Mouse (Mus musculus) left cerebral cortex, adult 9 months (tissue): Measurements from ENCODE around the gene Rad51c.
"Not testable (repeated sequence)": the region's sequence is repeated elsewhere in the genome, so short reads cannot be mapped to it uniquely, and the experiment has no call there.

ENCODE experiments used
- DNase-seq, 2 experiments: peaks; one replicate each; pipeline ENCODE4 v3.0.0; 2022; ENCODE audit warnings: low spot score in 2 of 2

The Rad51c gene

GRCm38 (mm10) chr11:87432447-87432846, 27.7 kb upstream of the Rad51c start:
- no peak for DNase-seq

DNA sequence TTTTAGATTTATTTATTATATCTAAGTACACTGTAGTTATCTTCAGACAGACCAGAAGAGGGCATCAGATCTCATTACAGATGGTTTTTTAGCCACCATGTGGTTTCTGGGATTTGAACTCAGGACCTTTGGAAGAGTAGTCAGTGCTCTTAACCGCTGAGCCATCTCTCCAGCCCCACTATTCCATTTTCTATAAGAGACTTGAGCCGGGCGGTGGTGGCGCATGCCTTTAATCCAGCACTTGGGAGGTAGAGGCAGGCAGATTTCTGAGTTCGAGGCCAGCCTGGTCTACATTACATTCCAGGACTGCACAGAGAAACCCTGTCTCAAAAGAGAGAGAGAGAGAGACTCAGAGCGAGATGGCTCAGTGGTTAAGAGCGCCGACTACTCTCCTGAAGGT, 27.1 kb upstream of the Rad51c start:
- not testable (repeated sequence) for DNase-seq

DNA sequence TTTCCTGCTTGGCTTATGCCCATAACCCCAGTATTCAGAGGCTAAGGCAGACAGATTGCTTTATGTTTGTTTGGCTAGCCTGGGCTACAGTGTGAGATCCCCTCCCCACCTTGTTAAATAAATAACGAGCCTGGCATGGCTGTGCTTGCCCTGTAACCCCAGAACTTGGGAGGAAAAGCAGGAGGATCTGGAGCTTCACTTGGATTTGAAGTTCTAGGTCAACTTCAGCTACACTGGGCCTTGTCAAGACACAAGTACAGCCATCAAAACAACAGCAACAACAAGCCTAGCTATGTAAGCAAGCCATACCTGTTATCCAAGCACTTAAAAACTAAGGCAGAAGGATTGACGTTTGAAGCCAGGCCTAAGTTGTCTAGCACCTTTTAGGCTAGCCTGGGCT, 25.6 kb upstream of the Rad51c start:
- DNase-seq = no peak

GRCm38 (mm10) chr11:87429363-87429762, 24.6 kb upstream of the Rad51c start:
- DNase-seq = no peak

DNA sequence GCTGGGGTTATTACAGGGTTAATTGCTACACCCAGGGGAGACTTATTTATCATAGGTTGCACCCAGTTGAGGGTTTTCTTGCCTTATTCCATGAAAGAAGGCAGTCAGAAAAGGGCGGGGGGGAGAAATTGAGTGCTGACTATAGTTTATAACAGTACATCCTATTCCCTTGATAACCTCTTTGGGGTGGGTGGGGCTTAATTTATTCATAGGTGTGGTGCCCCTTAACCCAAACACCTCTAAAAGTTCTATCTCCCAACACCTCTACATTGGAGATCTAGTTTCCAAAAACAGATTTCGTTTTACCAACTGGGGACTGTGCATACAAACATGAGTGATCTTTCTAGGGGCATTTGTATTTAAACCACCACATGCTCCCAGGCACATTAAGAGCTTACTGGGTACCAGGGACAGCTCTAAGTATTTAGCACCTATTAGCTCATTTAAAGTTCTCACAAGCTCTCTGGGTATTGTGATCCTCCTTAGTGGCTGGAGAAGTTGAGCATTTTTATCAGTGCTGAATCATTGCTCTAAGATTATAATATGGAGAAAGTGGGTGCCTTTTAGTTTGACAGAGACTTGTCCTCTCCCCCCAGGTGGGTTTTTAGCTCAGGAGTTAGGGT, 23.4 kb upstream of the Rad51c start:
- no peak for DNase-seq

DNA sequence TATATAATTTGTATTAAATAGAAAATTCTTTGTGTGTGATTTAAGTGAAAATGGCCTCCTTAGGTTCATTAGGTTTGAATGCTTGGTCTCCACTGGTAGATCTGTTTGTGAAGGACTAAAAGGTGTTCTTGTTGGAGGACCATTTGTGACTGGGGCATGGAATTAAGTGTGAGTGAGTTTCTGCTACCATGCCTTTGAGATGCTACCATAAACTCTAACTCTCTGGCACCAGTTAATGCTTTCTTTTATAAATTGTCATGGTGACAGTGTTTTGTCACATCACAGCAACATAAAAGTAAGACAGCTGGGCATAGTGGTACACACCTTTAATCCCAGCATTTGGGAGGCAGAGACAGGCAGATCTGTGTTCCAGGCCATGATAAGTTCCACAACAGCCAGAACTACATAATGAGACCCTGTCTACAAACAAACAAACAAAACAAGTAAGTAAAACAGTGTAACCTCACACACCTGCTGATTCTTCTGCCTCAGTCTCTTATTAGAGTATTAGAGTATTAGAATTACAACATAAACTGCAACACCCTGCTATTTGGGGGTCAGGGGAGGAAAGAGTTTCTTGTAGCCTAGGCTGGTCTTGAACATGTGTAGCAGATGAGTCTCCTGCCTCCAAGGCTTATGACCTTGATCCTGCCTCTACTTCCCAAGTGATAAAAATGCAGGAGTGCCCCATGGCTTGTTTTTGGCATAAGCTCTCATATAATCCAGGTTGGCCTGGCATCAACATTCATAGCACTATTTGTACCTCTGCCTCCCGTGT, 22.7 kb upstream of the Rad51c start:
- no peak for DNase-seq

- peak; percentile 87 to 92 for DNase-seq
Measured at GRCm38 (mm10) chr11:87426450-87427250, 21.9 kb upstream of the Rad51c start.

DNA sequence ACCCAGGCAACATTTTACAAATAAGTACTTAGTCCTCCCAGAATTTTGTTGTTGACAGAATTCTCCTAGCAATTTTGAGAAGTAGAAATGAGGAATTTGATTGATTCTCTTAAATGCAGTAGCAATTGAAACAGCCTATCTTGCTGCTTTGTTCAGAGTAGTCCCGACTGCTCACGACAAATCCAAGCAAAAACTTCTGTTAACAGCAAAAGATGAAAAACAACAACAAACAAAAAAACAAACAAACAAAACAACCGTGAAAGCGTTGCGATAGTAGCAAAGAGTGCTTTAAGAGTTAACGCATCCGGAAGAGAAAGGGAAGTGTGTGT, 21.3 kb upstream of the Rad51c start:
- DNase-seq = no peak

GRCm38 (mm10) chr11:87423551-87424325, 19.0 kb upstream of the Rad51c start:
- DNase-seq = no peak

DNA sequence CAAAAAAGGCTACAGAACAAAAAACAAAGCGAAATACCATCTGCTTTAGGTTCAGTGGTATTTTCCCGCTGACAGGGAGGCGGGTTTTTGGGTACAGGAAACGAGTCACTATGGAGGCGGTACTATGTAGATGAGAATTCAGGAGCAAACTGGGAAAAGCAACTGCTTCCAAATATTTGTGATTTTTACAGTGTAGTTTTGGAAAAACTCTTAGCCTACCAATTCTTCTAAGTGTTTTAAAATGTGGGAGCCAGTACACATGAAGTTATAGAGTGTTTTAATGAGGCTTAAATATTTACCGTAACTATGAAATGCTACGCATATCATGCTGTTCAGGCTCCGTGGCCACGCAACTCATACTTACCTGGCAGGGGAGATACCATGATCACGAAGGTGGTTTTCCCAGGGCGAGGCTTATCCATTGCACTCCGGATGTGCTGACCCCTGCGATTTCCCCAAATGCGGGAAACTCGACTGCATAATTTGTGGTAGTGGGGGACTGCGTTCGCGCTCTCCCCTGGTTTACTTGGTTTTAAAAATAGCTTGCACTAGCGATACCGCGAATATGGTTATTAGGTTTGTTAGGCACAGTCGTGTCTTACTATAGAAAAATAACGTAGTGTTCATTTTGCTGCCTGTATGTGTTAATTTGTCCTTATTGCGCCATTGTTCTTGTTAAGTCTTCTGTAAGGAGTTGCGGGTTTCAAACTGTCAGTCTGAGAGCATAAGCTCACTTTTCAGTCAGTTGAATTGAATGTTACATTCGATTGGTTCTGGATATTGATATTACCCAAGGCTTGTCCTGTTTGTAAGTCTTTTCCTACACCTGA, 18.0 kb upstream of the Rad51c start:
- peak; percentile 92 to 96 for DNase-seq

DNA sequence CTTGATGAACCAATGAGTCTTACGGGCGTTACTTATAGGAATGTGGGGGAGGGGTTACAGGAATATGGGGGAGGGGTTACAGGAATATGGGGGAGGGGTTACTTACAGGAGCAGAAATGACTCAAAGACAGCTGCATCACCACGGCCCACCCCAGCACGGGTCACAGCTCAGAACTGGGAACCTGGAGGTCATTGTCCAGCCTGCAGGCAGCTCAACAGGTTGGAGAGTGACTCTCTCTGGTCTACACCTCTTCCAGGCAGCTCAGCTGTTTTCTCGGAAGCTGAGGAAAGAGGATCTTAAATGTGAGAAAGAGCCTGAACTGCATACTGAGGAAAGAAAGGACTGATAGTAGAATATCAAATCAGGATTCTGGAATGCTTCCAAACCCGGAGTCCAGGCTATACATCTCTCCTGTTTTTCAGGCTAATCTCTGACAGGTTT, 17.0 kb upstream of the Rad51c start:
- DNase-seq = no peak

DNA sequence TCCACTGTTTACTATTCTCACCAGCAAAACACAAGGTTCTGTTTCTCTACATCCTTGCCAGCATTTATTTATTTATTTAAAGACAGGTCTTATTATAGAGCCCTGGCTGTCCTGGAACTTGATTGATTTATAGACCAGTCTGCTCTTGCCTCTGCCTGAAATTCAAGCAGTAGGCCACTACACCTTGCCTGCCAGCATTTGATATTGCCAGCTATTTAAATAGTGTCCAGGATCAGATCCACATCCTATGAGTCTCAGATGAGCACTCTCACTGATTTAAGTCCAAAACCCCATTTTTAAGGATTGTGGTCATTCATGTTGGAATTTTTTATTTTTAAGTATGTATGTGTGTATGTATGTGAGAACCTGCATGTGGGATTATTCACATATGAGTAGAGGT, 16.1 kb upstream of the Rad51c start:
- DNase-seq = no peak

- DNase-seq = no peak
Measured at GRCm38 (mm10) chr11:87416120-87416519, 11.4 kb upstream of the Rad51c start.

GRCm38 (mm10) chr11:87413412-87413811, 8.7 kb upstream of the Rad51c start:
- not testable (repeated sequence) for DNase-seq

GRCm38 (mm10) chr11:87404111-87404853, 472 bp downstream of the Rad51c start:
- DNase-seq = peak; percentile 82 to 95

GRCm38 (mm10) chr11:87398402-87398801, 6.4 kb downstream of the Rad51c start:
- no peak for DNase-seq

DNA sequence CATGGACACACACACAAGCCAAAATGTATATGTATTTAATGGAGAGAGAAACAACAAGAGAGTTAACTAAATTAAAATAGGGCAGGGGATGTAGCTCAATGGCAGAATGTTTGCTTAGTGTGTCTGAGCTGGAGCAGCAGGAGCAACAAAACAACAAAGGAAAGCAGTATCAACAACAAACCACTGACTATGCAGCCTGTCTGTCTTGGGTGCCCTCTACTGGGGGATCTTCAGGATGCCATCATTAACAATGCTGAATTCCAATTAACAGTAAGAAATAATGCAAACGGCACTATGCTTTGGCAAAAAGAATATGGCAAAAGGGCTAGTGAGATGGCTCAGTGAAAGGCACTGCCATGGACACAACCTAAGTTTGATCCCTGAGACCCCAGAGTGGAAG, 10.9 kb downstream of the Rad51c start:
- peak in 1 of 2 experiments; percentile 58 for DNase-seq

DNA sequence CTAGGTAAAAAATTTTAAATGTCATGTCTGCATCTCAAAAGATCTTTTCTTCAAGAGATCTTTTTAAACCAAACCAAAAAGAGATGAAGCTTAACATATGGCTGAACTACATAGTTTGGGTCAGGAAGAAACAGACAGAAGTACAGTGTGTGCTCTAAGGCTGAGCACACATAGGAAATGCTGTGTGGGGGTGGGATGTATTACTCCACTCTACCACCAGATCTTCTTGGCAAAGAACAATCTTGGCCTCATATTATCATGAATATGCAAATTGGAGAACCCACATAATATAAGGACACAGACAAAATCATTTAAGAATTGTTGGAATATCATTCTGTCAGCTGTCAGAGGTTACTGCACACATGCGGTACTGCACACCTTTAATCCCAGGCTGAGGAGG, 19.1 kb downstream of the Rad51c start:
- no peak for DNase-seq

DNA sequence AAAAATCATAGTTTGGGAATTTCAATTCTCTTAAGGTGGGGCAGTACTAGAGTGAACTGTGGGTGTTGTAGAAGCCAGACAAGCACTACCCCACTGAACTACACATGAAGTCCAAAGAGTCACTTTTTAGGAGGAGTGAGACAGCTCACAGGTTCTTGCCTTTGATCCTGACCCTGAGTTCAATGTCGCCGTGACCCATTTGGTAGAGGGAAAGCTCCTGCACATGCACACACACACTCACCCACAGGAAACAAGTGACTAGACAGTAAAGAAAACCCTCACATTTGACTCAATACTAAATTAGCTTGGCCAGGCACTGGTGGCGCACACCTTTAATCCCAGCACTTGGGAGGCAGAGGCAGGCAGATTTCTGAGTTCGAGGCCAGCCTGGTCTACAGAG, 20.2 kb downstream of the Rad51c start:
- no peak for DNase-seq

DNA sequence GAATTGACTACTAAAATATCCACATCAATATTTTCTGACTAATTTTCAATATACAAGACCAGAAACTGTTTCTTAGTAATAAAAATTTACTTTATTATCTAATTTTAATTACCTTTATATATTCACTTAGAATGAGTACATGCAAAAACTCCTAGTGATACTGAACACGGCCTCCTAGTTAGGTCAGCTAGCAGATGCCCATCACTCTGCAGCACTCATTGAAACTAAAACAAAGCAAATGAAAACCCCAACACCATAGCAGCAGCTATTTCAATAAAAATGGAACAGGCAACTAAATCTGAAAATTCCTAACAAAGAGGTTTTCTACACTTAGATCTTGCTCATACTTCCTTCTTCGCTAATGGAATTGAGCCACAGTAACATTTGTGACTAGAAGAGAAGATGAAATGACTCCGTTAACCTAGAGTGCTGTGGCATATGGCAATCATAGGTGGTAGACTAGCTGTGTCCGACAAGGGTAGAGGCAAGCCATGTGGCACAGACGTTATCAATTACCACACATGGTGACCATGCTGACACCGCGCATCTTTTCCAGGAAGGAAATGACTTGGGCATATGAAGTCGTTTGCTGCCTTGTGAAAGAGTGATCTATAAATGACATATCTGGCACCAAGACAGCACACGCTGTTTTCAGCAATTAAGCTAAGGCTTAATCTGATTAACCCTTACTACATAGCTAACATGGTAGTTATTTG, 36.7 kb downstream of the Rad51c start:
- no peak for DNase-seq
